Mouse (Mus musculus): ENCODE results near the gene Cdk5. TPM values are rescaled to one million over a fixed set of nuclear protein-coding genes. Genes with fewer than 3 reads are reported as not detected.

The Cdk5 gene
- polyA plus RNA-seq (2015; fragmentation: Nextera tagmentation; extraction: Ambion mirVana), result 106 and 114 TPM in 2 replicates

GRCm38 (mm10) chr5:24423129-24424003 lies at the start of gene Cdk5, which contains the start of gene Slc4a2:
Gene Cdk5, minus strand, starts transcription at chr5:24423530.
Gene Slc4a2, plus strand, starts transcription at chr5:24423837.
- peak; percentile 97 for ATAC-seq (replicated peaks)
- under 1% methylated on average over 46 of the region's 46 CpGs for WGBS
- peak within 1 kb of the TSS; percentile 65 for H3K4me3 ChIP-seq
- peaks cover 23% of the 10 kb centered on the region for H3K36me3 ChIP-seq
- H3K9ac ChIP-seq (replicated peaks), result peak within 1 kb of the TSS; percentile 84
- H3K4me1 ChIP-seq, result peaks cover 48% of the 10 kb centered on the region
- H3K9me3 ChIP-seq, result no peaks in the 10 kb centered on the region
- no peaks in the 10 kb centered on the region for H3K27me3 ChIP-seq
- peak within 1 kb of the TSS; percentile 94 for H3K27ac ChIP-seq (replicated peaks)
- H3K4me2 ChIP-seq (replicated peaks), result peak within 1 kb of the TSS; percentile 89

- no peak overlapping the region for H3K4me2 ChIP-seq (replicated peaks)
- H3K27me3 ChIP-seq, result peaks cover 22% of the 10 kb centered on the region; the same call in 1 of the 2 replicates
- H3K4me3 ChIP-seq, result no peak overlapping the region
- H3K4me1 ChIP-seq, result peaks cover 40% of the 10 kb centered on the region
- no peak overlapping the region for H3K9ac ChIP-seq (replicated peaks)
- no peaks in the 10 kb centered on the region for H3K9me3 ChIP-seq
- no peaks in the 10 kb centered on the region for H3K36me3 ChIP-seq
- ATAC-seq (replicated peaks), result peak; percentile 49
- H3K27ac ChIP-seq (replicated peaks), result no peak overlapping the region
- WGBS, result 18% methylated on average over 5 of the region's 5 CpGs
These were observed 47.3 kb upstream of the Cdk5 start for GRCm38 (mm10) chr5:24470600-24470999.

DNA sequence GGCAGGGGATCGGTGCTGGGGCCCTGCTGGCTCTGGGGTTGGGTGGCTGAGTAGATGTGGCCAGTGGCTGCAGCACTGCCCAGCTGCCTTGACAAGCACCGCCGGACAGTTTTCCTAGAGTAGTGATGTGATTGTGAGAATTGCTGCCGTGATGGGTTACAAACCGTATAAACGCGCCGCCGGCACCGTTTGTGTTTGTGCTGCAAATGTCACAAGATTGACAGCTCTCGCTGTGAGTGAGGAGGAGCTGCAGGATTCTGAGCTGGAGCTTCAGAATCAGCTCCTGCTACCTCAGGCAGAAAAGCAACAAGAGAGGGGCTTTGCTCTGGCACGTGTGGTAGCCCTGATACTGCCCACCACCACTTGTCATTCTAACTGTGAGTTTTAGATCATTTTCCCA lies 43.4 kb upstream of the Cdk5 start:
- Histone ChIP-seq H3K36me3 (no peaks in the 10 kb centered on the region), H3K27ac (replicated peaks) (no peak overlapping the region), H3K4me1 (peaks cover 20% of the 10 kb centered on the region), H3K9me3 (no peaks in the 10 kb centered on the region), H3K4me2 (replicated peaks) (peak overlapping the region; percentile 17; the same call in 1 of the 2 replicates), H3K9ac (replicated peaks) (peak overlapping the region; percentile 6; the same call in 1 of the 2 replicates), H3K4me3 (no peak overlapping the region), H3K27me3 (no peaks in the 10 kb centered on the region)
- 29% methylated on average over 12 of the region's 12 CpGs for WGBS
- no peak for ATAC-seq (replicated peaks)

DNA sequence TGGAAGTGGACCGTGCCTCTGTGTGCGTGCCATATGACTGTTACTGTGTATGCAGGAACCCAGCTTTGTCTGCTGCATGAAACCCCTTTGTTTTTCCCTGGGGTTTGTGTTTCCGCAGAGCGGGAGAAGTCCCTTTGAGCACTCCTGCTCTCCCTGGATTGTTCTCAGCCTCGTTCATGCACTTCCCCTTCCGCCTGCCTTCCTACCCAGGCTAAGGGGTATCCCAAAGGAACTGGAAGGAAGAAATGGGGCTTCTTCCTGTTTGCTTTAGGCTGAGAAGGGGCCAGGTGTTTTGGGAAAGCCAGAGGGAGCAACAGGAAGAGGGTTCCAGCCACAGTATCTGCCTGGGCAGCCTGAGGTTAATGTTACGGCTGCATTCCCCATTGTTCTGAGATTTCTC lies 32.3 kb upstream of the Cdk5 start:
- H3K4me2 ChIP-seq (replicated peaks), result peak overlapping the region; percentile 30
- H3K4me1 ChIP-seq, result peaks cover 46% of the 10 kb centered on the region
- WGBS, result 52% methylated on average over 7 of the region's 7 CpGs
- no peaks in the 10 kb centered on the region for H3K27me3 ChIP-seq
- no peaks in the 10 kb centered on the region; the same call in 1 of the 2 replicates for H3K36me3 ChIP-seq
- H3K27ac ChIP-seq (replicated peaks), result no peak overlapping the region
- peak overlapping the region; percentile 7; the same call in 1 of the 2 replicates for H3K4me3 ChIP-seq
- ATAC-seq (replicated peaks), result no peak
- H3K9me3 ChIP-seq, result no peaks in the 10 kb centered on the region
- H3K9ac ChIP-seq (replicated peaks), result peak overlapping the region; percentile 5; the same call in 1 of the 2 replicates

- Histone ChIP-seq H3K27ac (replicated peaks) (peak overlapping the region; percentile 16; the same call in 1 of the 2 replicates), H3K4me3 (peak overlapping the region; percentile 7; the same call in 1 of the 2 replicates)
These were observed 31.7 kb upstream of the Cdk5 start for GRCm38 (mm10) chr5:24455076-24455475.

GRCm38 (mm10) chr5:24453985-24454303 lies 30.6 kb upstream of the Cdk5 start:
- no peak for ATAC-seq (replicated peaks)
- H3K27me3 ChIP-seq, result peaks cover 8% of the 10 kb centered on the region; the same call in 1 of the 2 replicates
- no peaks in the 10 kb centered on the region; the same call in 1 of the 2 replicates for H3K36me3 ChIP-seq
- peak overlapping the region; percentile 90 for H3K4me3 ChIP-seq
- H3K4me2 ChIP-seq (replicated peaks), result peak overlapping the region; percentile 97
- peaks cover 46% of the 10 kb centered on the region for H3K4me1 ChIP-seq
- no peaks in the 10 kb centered on the region for H3K9me3 ChIP-seq
- peak overlapping the region; percentile 90 for H3K9ac ChIP-seq (replicated peaks)
- WGBS, result 10% methylated on average over 2 of the region's 2 CpGs
- peak overlapping the region; percentile 95; the same call in 1 of the 2 replicates for H3K27ac ChIP-seq (replicated peaks)

More at GRCm38 (mm10) chr5:24455076-24455475, 31.7 kb upstream of the Cdk5 start:
- no peak for ATAC-seq (replicated peaks)
- WGBS, result 63% methylated on average over 3 of the region's 3 CpGs
- no peaks in the 10 kb centered on the region for H3K9me3 ChIP-seq
- H3K9ac ChIP-seq (replicated peaks), result no peak overlapping the region; the same call in 1 of the 2 replicates
- H3K27me3 ChIP-seq, result 0 out of 2 replicates have a peak, but pooled peaks cover under 1% of the 10 kb centered on the region
- no peaks in the 10 kb centered on the region; the same call in 1 of the 2 replicates for H3K36me3 ChIP-seq
- H3K4me1 ChIP-seq, result peaks cover 46% of the 10 kb centered on the region
- peak overlapping the region; percentile 97 for H3K4me2 ChIP-seq (replicated peaks)

DNA sequence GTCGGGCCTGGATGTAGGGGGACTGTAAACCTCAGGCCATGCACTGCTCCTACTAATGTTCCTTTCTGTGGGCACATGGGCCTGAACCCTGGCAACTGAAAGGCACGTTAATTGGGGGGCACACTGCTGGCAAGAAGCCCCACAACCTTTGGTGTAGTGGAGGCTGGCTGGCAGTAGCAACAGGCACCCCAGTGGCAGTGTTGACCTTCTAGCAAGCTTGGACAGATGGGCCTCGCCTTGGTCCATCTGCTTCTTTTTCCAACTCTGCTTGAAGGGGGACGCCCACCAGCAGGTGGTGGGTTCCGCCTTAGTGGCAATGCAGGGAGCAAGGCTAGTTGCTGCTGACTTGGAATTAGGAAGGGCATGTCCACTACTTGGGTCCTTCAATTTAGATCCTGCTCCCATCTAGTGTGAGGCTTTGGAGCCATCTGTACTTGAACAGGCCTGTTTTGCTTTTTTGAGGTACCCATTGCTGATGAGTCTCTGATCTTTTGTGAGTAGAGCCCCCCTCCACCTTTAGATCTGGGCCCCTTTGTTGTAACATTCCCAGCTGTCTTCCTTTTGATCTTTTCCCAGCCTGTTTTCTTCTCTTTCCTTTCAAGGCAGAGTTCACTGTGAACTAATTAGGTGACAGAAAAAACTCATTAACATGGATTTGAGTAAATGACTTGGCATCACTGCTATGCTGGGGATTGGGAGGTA lies 30.1 kb upstream of the Cdk5 start:
- peak overlapping the region; percentile 97 for H3K4me2 ChIP-seq (replicated peaks)
- H3K27ac ChIP-seq (replicated peaks), result peak overlapping the region; percentile 95
- ATAC-seq (replicated peaks), result peak; percentile 11
- peak overlapping the region; percentile 90 for H3K9ac ChIP-seq (replicated peaks)
- no peaks in the 10 kb centered on the region for H3K9me3 ChIP-seq
- H3K4me1 ChIP-seq, result peaks cover 46% of the 10 kb centered on the region
- 2% methylated on average over 5 of the region's 5 CpGs for WGBS
- no peaks in the 10 kb centered on the region; the same call in 1 of the 2 replicates for H3K36me3 ChIP-seq
- peaks cover 13% of the 10 kb centered on the region; the same call in 1 of the 2 replicates for H3K27me3 ChIP-seq
- peak overlapping the region; percentile 90 for H3K4me3 ChIP-seq

- Histone ChIP-seq H3K9me3 (no peaks in the 10 kb centered on the region), H3K4me2 (replicated peaks) (peak overlapping the region; percentile 97), H3K27ac (replicated peaks) (peak overlapping the region; percentile 95), H3K4me1 (peaks cover 50% of the 10 kb centered on the region), H3K36me3 (no peaks in the 10 kb centered on the region), H3K4me3 (peak overlapping the region; percentile 90), H3K27me3 (peaks cover 14% of the 10 kb centered on the region; the same call in 1 of the 2 replicates), H3K9ac (replicated peaks) (peak overlapping the region; percentile 90)
- peak; percentile 4; the same call in 1 of the 2 replicates for ATAC-seq (replicated peaks)
- 0% methylated on average over 29 of the region's 29 CpGs for WGBS
These were observed 29.4 kb upstream of the Cdk5 start for GRCm38 (mm10) chr5:24452691-24453233.

DNA sequence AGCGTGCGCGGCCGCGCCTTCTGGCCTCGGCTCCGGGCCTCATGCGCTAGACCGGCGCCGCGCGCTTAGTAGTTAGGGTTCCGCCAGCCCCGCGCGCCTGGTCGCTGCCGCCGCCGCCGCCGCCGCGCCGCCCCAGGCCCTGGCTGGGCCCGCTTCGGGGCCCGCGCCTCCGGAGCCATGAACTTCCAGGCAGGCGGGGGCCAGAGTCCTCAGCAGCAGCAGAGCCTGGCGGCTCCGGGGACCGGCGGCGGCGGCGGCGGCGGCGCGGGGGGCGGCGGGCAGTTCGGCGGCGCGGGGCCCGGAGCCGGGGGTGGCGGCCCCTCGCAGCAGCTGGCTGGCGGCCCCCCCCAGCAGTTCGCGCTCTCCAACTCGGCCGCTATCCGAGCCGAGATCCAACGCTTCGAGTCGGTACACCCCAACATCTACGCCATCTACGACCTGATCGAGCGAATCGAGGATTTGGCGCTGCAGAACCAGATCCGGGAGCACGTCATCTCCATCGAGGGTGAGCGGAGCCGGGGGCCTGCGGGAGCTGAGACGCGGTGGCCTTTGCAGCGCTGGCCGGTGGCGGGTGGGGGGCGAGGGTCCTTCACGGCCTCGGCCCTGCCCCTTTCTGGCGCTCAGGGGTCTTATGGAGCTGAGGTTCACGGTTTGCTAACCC lies 28.8 kb upstream of the Cdk5 start, which contains the start of gene Agap3:
Gene Agap3 (plus strand): TSS at position 148 of the 661 bp plus-strand sequence.
- Histone ChIP-seq H3K36me3 (no peaks in the 10 kb centered on the region), H3K4me3 (peak within 1 kb of the TSS; percentile 90), H3K9ac (replicated peaks) (peak within 1 kb of the TSS; percentile 90), H3K4me1 (peaks cover 55% of the 10 kb centered on the region), H3K27me3 (peaks cover 14% of the 10 kb centered on the region; the same call in 1 of the 2 replicates), H3K4me2 (replicated peaks) (peak within 1 kb of the TSS; percentile 97), H3K9me3 (no peaks in the 10 kb centered on the region), H3K27ac (replicated peaks) (peak within 1 kb of the TSS; percentile 95)
- ATAC-seq (replicated peaks), result peak; percentile 68; the same call in 1 of the 2 replicates
- 0% methylated on average over 38 of the region's 85 CpGs for WGBS

GRCm38 (mm10) chr5:24451264-24452029 lies 28.1 kb upstream of the Cdk5 start:
- ATAC-seq (replicated peaks), result peak; percentile 72
- peak overlapping the region; percentile 90 for H3K4me3 ChIP-seq
- H3K27me3 ChIP-seq, result peaks cover 14% of the 10 kb centered on the region; the same call in 1 of the 2 replicates
- no peaks in the 10 kb centered on the region for H3K36me3 ChIP-seq
- 2% methylated on average over 58 of the region's 66 CpGs for WGBS
- H3K9me3 ChIP-seq, result no peaks in the 10 kb centered on the region
- H3K9ac ChIP-seq (replicated peaks), result peak overlapping the region; percentile 90
- peaks cover 60% of the 10 kb centered on the region for H3K4me1 ChIP-seq
- H3K4me2 ChIP-seq (replicated peaks), result peak overlapping the region; percentile 97
- H3K27ac ChIP-seq (replicated peaks), result peak overlapping the region; percentile 95

Measured in forebrain, embryonic 15.5 days (tissue).